Mouse (Mus musculus) forelimb bud, embryonic 11.5 days (tissue): ENCODE data around the gene Snx29.
"Not testable (repeated sequence)": the region's sequence is repeated elsewhere in the genome, so short reads cannot be mapped to it uniquely, and the experiment has no call there.

Experiments
- DNase-seq: peaks from one replicate; pipeline ENCODE4 v3.0.0-alpha.2; 2012; ENCODE audit warnings: low read depth, low spot score

The Snx29 gene

DNA sequence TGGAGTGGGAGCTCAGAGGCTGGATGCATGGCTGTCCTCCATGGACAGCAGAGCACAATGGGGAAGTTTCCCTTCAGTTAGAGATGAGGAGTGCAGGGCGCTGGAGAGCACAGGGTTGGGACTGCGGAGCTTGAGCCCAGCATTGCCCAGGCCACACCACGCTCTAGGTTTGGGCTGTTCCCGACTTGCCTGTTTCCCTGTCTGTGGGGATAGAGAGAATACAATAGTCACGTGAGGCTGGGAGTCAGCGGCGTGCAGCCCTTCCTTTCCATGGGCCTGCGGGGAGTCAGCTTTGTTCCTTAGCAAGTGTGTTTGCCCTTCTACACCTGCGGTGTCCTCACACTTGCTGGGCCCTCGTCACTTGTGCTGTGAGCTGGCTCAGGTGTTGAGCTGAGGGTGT, 37.2 kb downstream of the Snx29 start:
- DNase-seq: no peak

DNA sequence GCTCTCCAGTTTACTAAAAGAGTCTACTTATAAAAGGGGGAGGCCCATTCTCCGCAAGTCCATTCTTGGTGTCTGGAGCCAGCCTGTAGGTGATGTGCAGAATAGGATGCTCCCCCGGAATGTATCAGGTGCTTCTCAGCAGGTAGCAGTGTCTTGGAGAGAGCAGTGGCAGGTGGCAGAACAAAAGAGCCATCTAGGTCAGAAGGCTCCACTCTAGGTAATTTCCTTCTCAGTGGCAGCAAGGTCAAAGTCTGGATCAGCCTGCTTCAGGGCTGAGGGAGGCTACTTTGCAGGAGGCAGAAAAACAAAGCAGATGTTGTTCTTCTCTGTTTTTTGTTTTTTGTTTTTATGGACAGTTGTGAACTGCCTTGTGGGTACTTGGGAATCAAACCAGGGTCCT, 37.9 kb downstream of the Snx29 start:
- not testable (repeated sequence) for DNase-seq

DNA sequence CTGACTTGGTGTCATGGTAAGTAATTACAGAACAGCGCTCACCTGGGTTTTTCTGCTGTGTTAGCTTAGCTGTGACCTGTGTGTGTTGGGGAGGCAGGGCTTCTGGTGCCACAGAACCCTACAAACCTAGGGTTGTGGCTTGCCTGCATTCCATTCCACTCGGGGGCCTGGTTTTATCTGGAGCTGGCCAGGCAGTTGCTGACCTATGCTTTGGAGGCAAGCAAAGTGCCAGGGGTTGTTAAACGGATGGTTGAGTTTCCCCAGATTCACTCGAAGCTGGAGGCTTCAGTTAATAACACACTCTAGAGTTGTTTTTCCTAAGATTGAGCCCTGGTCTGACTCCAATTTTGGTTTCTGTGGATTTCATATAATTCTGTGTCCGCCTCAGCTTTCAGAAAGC, 42.9 kb downstream of the Snx29 start:
- DNase-seq: no peak

DNA sequence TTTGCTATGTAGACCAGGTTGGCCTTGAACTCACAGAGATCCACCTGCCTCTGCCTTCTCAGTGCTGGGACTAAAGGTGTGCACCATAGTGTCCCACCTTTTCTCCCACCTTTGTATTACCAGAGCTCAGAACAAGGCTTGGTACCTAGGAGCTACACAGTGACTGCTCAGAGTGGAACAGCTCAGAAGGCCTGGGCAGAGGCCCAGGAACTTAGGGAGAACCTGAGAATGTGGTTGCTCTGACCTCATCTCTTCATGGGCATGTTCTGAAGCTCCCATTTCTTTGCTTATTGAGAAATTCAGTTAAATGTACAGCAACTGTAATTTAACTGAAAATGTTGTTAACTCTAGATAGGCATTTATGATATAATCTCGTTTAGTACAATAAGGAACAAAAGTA, 44.1 kb downstream of the Snx29 start:
- DNase-seq: no peak

DNA sequence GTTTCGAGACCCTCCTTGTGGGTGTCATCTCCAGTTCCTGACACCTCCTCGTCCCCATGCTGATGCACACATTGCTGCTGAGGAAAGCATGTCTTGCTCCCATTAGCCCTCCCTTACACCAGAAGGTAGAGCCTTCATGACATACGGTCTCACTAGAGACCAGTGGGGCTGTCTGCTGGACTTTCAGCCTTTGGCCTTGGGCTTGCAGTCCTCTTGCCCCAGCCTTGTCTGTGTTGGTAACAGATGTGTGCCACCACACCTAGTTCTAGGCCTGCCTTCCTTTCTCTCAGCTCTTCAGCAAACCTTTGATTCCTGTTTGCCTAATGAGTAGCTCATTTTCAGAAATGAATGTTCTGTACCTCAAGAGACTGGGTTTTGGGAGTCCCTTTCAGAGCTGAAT, 45.7 kb downstream of the Snx29 start:
- no peak for DNase-seq

DNA sequence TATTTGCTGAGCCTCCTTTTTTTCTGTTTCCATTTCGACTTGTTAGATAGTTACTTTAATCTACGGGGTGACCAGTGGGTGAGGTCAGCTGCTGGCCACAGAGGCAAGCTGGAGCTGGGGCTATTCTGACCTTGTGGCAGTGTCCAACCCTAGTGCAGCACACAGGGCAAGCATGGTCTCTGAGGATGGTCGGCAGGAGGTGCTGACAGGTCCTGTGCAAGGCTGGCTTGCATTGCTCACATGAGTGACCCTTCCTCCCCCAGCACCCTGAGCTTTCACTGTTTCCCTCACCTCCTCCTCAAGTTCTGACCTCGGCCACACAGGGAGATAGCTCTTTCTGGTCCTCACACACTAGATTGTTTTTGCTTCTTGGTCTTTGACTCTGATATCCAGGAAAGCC, 46.5 kb downstream of the Snx29 start:
- DNase-seq: no peak

DNA sequence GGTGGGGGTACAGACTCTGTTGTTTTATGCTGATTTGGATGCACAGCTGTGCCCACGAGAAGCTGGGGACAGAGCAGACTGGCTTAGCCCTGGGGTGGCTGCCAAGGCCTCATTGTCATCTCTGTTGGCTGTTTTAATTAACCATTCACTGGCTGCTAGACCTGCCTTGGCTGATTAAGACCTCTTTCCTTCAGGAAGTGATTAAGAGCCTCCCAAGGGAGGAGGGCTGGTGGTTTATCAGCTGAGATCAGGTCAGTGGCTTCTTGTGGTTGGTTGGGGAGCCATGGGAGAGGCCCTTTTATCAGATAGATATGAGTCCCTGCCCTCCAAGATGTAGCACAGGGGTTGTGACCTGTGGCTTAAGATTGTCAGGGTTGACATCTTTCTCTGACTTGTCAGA, 46.9 kb downstream of the Snx29 start:
- no peak for DNase-seq

DNA sequence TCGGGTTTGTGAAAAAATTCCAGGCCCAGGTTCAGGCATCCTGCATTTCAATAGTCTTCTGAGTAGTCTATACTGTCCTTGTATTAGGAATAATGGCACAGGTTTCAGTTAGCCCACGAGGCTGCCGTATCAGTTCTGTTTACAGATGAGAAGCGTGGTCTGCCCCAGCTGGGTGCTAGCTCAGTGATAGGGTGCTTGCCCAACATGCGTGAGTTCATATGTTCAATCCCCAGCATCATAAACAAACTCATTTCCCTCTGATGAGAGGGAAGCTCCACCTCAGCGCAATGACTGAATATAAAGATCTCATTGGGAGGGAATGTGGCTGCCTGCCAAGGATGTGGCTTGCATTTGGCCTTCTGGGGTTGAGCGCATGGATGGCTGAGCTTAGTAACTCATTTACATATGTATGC, 47.4 kb downstream of the Snx29 start:
- no peak for DNase-seq

DNA sequence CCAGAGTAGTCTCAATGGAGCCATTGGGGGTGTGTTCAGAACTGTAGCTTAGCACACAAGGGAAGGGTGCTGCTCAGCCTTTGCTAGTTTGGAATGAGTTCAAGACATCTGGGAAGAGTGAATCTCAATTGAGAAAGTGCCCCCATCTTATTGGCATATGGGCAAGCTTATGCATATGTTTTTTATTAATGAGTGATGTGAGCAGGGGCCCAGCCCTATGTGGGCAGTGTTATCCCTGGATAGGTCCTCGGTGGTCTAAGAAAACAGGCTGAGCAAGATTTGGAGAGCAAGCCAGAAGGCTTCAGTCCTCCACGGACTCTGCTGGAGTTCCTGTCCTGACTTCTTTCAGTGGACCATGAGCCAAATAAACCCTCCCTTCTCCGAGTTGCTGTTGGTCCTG, 56.6 kb downstream of the Snx29 start:
- DNase-seq: no peak

DNA sequence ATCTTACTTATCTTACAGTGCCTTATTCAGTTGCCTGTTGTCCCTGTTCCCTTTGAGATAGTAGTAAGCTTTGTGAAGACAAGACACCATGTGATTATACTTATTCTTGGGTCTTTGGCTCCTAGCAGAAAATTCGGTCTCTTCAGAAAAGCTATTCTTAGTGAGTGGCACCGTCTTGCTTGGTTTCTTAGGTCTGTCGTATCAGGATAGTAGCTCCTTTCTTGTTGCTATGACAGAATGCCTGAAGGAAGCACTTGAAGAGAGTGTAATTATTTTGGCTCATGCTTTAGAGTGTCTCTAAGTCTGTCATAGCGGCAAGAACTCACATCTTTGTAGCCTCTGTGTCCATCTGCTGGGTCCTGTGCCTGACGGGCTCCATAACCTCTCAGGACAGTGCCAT, 57.3 kb downstream of the Snx29 start:
- DNase-seq: no peak

DNA sequence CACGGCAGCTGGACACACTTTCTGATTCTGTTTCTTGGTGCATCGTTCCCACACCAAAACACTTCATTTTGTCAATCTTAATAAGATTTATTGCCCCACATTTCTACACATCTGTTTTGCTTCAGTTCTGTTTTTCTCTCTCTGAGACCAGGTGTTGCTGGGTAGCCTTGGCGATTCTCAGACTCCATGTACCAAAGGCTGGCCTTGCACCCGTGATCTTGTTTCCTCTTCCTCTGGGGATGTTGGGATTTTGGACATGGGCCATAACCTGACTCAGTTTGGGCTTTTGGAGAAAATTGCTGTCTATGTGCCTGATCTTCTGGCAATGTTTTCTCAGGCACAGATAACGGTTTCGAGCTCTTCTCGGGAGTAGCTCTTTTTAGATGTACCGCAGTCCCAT, 58.2 kb downstream of the Snx29 start:
- peak; percentile 30 for DNase-seq

DNA sequence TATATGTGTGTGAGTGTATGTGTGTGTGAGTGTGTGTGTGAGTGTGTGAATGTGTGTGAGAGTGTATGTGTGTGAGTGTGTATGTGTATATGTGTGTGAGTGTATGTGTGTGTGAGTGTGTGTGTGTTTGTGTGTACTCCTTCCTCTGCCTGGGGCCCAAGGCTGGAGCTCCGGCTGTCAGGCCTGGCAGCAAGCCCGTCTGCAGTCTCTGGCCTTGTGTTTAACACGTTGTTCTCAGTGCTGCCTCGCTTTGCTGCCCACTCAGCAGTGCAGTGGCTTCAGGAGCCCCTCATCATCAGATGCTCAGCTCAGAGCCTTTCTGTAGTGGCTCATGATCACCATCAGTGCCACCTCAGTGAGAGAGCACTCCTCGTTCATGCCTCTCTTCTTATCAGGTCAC, 61.7 kb downstream of the Snx29 start:
- DNase-seq: no peak

DNA sequence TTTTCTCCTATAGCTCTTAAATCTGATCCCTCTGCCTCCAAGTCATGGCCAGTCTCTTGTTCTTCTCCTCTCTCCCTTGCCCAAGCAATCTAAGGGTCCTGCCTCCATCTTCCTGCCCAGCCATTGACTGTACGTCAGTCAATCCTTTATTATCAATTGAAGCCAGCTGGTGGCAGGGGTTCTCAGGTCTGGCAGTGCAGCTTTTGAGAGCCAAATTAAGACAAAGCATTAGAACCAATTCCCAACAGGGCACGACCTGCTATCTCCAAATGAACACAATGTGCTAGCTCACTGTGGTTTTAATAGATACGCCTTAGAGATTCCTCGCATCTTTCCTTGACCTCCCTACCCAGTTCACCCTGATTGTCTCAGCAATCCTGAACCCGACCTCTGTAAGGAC, 62.4 kb downstream of the Snx29 start:
- DNase-seq: no peak

DNA sequence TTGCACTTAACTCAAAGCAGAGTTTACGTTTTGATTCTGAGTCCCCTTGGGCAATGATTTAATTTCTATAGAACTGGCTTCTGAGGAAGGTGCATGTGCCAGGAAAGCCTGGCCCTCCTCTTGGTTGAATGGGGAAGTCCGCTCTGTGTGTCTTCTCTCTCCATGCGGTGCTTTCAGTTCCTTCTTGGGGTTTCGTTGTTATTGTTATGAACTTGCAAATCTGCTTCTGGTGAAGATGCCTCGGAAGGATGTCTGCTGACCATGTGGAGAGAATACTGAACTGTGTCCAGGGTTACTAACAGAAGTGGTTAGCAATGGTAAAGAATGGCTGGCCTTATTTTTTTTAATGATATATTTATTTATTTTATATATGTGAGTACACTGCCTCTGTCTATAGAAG, 63.1 kb downstream of the Snx29 start:
- DNase-seq: no peak

DNA sequence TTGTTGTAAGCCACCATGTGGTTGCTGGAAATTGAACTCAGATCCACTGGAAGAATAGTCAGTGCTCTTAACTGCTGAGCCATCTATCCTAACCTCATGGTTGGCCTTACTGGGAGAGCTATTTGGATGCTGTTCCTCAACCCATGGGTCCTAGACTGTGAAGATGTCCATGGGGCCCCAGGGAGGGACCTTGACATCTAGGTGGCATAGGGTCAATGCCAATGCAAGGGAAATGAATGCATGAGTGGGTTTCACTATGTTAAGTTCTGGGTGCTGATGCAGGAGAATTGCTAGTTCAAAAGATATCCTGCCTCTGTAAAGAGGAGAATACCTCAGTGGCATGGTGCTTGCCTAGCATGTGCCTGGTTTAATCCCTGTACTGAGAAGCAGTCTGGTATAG, 63.5 kb downstream of the Snx29 start:
- DNase-seq: no peak

DNA sequence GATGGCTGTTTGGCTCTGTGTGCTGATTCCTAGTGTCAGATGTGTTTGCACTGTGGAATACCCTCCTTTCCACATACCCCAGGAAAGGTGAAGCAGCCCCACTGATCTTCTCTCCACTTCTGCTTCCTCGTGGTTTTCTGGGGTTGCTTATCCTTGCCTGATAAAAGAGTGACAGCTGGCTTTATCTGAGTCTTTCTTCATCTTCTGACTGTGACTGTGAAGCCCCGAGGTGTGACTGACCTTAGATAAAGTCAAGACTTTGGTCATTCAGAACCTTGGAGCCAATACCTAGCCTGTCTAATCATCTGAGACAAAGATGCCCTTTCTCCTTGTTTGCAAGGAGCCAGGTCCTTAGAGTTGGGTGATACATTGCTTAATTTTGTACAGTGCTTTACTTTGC, 65.4 kb downstream of the Snx29 start:
- no peak for DNase-seq

DNA sequence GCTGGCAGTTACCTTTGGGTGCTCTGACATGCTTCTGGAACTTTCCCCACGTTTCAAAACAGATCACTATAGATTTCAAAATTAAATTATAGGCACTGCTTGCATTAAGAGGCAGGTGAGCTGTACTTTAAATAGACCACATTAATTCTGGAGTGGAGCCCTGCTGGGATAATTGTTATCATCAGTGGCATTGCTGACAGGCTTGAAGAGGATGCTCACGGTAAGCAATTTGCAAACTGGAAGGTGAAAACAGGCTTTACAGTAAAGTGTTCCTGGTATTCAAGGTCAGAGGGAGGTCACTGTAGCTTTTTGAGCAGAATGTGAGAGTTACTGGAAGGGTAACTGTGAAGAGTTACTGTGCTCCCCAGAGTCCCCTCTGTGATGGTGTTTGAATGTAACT, 66.6 kb downstream of the Snx29 start:
- DNase-seq: no peak

DNA sequence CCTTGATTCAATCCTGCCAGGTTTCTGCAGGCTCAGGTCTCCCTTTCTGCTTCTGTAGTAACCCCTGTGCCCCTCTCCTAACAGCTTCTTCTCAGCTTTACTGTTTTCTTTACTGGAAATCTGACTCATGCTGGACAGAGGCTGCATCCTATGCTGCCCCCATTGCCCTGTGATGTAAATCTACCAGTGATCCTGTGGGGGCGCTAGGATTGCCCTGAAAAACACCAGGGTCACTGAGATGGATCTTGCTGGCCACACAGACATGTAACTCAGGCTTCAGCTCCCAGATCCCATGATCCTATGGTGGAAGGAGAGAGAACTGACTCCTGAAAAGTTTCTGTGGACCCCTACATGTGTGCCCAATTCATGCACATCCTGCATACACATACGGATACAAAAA, 73.9 kb downstream of the Snx29 start:
- no peak for DNase-seq

DNA sequence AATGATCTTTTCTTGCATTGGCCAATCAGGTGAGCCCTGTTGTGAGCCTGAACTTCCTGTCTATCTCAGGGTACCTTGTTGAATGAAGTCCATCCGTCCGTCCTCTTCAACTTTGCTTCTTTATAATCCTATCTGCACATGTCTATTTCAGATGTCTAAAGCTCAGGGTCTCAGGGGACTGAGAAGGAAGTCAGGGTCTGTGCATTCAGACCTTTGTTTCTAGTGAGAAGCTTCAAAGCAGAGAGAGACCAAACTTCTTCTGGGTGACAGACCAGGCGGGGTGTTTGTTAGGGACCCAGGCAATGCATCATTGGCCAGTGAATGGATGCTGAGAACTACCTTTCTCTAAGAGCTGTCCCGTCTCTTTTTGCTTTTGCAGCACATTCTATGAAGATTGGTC, 76.7 kb downstream of the Snx29 start:
- DNase-seq: no peak

DNA sequence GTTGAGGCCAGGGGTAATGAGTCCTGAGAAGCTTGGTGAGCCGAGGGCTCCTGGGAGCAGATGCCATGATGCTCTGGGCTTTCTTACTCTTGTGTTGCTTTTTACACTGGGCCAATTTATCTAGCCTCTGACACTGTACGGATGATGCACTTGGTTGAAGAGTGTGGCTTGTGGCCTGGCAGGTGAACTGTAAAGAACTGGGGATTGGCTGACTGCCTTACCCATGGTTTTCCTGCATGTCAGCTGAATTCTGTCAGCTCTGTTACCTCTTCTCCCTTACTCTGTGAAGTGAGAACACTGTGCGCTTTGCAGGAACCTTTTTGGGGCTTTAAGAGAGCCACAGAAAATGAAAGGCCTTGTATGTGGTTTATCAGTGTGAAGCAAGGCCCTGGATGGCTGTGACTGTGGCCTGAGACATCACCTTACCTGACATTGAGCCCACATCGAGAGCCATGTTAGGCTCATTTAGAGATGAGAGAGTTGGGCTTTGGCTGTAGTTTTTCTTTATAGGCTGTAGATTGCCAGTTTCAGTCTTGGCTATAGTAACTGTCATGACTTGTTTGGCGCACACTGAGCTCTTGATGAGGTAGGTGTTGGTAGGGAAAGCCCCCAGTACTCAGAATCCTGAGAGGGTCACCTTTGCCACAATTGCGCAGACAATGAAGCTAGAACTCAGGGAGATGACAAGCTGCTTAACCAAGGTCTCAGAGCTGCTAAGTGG, 77.3 kb downstream of the Snx29 start:
- DNase-seq: no peak

DNA sequence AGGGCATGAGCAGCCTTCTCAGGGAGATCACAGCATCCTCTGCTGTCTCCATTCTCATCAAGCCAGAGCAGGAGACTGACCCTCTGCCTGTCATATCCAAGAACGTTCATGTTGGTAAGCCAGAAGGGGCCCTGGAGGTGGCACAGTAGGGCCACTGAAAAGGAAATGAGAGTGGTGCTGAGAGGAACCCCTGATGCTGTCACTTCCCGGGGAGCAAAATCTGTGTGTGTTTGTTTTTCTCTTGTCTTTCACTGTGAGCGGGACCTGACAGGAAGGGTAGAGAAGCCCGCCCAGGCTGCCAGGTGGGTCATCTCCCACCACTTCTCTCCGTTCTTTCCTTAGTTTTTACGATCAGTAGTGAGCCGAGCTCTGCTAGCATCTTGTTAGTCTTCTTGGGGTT, 78.2 kb downstream of the Snx29 start:
- no peak for DNase-seq

DNA sequence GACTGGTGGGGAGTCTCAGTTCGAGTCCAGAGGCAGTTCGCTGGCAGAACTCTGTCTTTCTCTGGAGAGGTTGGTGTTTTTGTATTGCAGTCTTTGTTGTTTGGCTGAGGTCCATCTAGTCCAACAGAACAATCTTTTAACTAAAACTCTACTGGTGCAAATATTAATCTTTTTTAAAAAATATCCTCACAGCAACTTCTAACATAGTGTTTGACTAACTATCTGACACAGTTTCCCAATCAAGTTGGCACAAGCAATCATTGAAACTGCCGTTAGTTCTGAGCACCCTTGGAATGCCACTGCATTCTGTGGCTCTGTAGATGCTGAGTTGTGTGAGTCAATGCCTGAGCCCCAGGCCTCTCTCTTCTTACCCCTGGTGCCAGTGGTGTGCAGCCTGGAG, 82.5 kb downstream of the Snx29 start:
- no peak for DNase-seq

DNA sequence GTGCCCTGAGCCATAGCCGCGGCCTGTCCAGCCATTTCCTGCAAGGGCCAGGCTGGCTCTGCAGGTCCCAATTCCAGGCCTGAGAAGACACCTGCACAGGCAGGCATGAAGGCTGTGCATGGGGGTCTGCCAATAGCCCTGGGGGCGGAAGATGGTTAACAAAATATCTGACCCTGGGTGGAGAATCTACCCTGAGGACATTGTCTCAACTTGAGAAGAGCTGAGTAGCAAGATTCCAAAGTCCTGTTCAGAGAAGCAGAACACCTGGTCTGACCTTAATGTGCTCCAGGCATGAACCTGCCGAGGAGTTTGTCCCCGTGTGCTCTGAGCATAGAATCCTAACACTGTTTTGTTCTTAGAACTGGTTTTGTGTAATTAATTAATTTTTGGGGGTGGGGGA, 83.5 kb downstream of the Snx29 start:
- peak; percentile 27 for DNase-seq

DNA sequence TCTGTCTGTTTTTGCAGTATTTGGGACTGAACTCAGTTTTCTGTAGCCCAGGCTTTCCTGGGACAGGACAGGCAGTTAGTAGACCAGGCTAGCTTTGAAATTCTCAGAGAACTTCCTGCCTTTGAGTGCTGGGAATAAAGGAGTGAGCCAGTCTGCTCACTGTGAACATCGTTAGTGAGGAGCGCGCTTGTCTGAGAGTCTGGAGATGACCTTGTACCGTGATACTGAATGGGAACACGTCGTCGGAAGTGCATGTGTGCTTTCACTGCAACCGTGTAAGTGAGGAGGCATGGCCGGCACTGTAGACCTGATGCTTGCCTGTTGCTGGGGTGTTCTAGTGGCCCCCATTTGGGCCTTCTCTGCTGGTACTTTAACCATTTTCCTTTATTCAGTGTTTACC, 83.9 kb downstream of the Snx29 start:
- DNase-seq: no peak
